Mouse (Mus musculus) embryonic facial prominence, embryonic 12.5 days (tissue): ENCODE data around the gene Mok. TPM values are rescaled to one million over a fixed set of nuclear protein-coding genes. Genes with fewer than 3 reads are reported as not detected.

Experiments used
- ATAC-seq: fragments of 200-750 bp; cut with Nextera tagmentation; 2 replicates; pipeline ENCODE4 v1.8.0; 2017; ENCODE audit not compliant: insufficient number of reproducible peaks, insufficient read depth, low FRiP score, low TSS enrichment
- H3K27ac ChIP-seq: fragments of 300-500 bp; sonication (generic); 2 replicates; pipeline ENCODE4 v1.5.1; 2016; ENCODE audit warnings: mild to moderate bottlenecking
- H3K27me3 ChIP-seq: fragments of 300-500 bp; sonication (generic); 2 replicates; pipeline ENCODE4 v1.6.1; 2016; ENCODE audit warnings: mild to moderate bottlenecking, moderate library complexity
- H3K36me3 ChIP-seq: fragments of 300-500 bp; sonication (generic); 2 replicates; pipeline ENCODE4 v1.6.1; 2016; ENCODE audit warnings: mild to moderate bottlenecking
- H3K4me1 ChIP-seq: fragments of 300-500 bp; sonication (generic); 2 replicates; pipeline ENCODE4 v1.6.1; 2016
- H3K4me2 ChIP-seq: fragments of 300-500 bp; sonication (generic); replicated peaks from 2 replicates; pipeline ENCODE4 v1.6.1; 2016; ENCODE audit warnings: mild to moderate bottlenecking, moderate library complexity
- H3K4me3 ChIP-seq: fragments of 300-500 bp; sonication (generic); 2 replicates; pipeline ENCODE4 v1.5.1; 2016; ENCODE audit warnings: mild to moderate bottlenecking
- H3K9ac ChIP-seq: fragments of 300-500 bp; sonication (generic); 2 replicates; pipeline ENCODE4 v1.6.1; 2016; ENCODE audit warnings: mild to moderate bottlenecking, moderate library complexity
- H3K9me3 ChIP-seq: fragments of 300-500 bp; sonication (generic); 2 replicates; pipeline ENCODE4 v1.6.1; 2016; ENCODE audit warnings: mild to moderate bottlenecking, moderate library complexity
- WGBS: fragments of 180-500 bp; shearing (Covaris S2); methylation state at CpG from one replicate; pipeline ENCODE4 v1.1.7; 2016; 5-methylcytosine and 5-hydroxymethylcytosine counted together
- polyA plus RNA-seq: library from polyadenylated mRNA; unstranded; fragments of >200 nt; fragmentation: Nextera tagmentation; extraction: Ambion mirVana; gene quantifications from 2 replicates; pipeline ENCODE4 v1.2.1, GENCODE M21; 2016

Mok gene
- polyA plus RNA-seq, 1 experiment from 2014 or later: 7.2 TPM

DNA sequence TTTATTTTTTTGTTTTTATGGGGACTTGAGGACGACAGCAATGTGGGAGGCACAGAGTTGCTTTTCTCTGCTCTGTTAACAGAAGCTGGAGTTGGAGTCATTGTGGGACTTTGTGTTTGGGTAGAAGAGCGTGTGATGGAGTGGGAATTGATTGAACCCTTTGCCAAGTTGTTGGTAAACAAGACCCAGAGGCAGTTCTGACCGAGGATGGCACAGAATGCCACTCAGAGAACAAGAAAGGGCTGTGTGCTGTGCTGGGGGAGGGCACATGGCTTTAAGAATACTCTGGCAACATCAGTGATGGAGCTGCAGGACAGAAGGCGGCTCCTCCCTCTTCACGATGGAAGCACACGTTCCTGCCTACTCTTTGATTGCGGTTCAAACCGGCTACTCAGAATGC lies 59.6 kb downstream of the Mok start:
- peaks cover 30% of the 10 kb centered on the region for H3K36me3 ChIP-seq

DNA sequence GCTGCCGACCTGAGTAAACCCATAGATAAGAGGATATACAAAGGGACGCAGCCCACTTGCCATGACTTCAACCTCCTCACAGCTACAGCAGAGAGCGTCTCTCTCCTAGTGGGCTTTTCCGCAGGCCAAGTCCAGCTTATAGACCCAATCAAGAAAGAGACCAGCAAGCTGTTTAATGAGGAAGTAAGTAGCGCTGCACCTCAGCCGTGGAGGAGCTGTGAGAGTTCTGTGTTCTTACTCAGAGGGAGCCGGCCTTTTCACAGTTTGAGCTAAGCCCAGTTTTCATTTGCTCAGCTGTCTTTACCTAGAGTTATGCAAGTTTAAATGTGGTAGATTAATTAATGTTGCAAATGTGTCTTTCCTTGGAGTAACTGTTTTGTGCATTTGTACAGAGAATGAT lies 61.4 kb downstream of the Mok start:
- Histone ChIP-seq H3K9me3 (no peaks in the 10 kb centered on the region), H3K4me3 (no peak overlapping the region), H3K27ac (no peak overlapping the region), H3K36me3 (peaks cover 22% of the 10 kb centered on the region), H3K4me2 (no peak overlapping the region), H3K9ac (no peak overlapping the region), H3K4me1 (peaks cover 11% of the 10 kb centered on the region), H3K27me3 (no peaks in the 10 kb centered on the region)
- 89% methylated on average over 7 of the region's 7 CpGs for WGBS
- ATAC-seq: no peak

More for the DNA sequence above, 59.6 kb downstream of the Mok start:
- H3K4me3 ChIP-seq: no peak overlapping the region
- H3K27ac ChIP-seq: no peak overlapping the region
- H3K27me3 ChIP-seq: no peaks in the 10 kb centered on the region
- ATAC-seq: no peak
- no peaks in the 10 kb centered on the region for H3K9me3 ChIP-seq
- H3K9ac ChIP-seq: no peak overlapping the region
- 85% methylated on average over 8 of the region's 8 CpGs for WGBS
- H3K4me1 ChIP-seq: peaks cover under 1% of the 10 kb centered on the region; the same call in 1 of the 2 replicates
- no peak overlapping the region for H3K4me2 ChIP-seq

DNA sequence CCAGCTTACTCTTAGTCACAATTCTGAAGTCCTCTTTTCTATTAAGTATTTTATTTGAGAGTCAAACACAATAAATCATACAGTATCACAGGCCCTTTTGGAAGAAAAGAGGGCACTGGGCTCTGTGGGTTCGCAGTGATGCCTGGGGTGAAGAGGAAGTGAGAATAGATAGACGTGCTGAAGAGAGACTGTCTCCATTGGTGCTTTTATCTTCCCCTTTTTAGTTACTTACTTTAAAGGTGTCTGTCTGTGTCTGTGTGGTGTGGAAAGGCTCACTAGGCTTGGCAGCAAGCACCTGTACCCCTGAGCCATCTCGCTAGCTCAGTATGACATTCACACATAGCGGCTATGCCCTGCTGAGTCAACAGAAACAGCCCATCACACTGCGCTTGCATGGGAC lies 62.9 kb downstream of the Mok start:
- 86% methylated on average over 5 of the region's 5 CpGs for WGBS
- Histone ChIP-seq H3K27me3 (no peaks in the 10 kb centered on the region), H3K9me3 (no peaks in the 10 kb centered on the region), H3K4me3 (no peak overlapping the region), H3K27ac (no peak overlapping the region), H3K36me3 (peaks cover 20% of the 10 kb centered on the region; the same call in 1 of the 2 replicates), H3K4me1 (peaks cover 11% of the 10 kb centered on the region), H3K4me2 (no peak overlapping the region), H3K9ac (no peak overlapping the region)
- no peak for ATAC-seq

DNA sequence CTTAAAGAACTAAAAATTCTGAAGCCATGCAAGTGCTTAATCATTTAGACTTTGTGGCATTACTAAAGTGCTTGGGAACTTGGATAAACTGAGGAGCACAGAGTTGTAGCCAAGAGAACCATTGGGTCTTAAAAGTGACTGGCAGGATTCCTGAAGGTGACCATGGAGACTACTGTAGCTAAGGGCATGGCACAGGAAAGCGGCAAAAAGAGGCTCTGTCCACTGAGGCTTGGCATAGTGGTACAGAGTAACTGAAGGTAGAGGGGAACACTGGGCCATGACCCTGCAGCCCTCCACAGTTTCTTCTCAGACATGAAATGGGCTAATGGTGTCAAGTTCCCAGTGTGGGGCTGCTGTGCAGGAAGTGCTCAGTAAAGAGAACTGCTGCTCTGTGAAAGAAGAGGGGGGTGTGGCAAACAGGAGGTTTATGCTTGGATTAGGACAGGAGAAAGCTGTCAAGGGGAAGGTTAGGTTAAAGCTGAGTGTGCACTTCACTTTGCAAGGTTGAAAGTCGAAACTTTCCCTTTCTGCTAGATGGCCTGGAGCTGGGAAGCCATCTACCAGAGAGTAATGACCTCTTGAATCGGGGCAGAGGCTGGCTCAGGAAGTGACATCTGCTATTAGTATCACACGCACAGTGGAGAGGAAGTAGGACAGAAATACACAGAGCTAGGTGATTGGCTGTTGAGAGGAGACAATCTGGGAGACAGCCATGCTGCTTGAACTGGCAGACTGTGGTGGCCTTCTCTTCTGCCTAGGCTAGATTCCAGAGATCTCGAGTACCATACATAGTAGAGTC lies 64.9 kb downstream of the Mok start:
- Histone ChIP-seq H3K27ac (no peak overlapping the region), H3K9me3 (no peaks in the 10 kb centered on the region), H3K4me3 (no peak overlapping the region), H3K4me2 (no peak overlapping the region), H3K9ac (no peak overlapping the region), H3K36me3 (peaks cover 6% of the 10 kb centered on the region; the same call in 1 of the 2 replicates), H3K27me3 (no peaks in the 10 kb centered on the region), H3K4me1 (peaks cover 11% of the 10 kb centered on the region)
- WGBS: 50% methylated on average over 5 of the region's 5 CpGs
- no peak for ATAC-seq

DNA sequence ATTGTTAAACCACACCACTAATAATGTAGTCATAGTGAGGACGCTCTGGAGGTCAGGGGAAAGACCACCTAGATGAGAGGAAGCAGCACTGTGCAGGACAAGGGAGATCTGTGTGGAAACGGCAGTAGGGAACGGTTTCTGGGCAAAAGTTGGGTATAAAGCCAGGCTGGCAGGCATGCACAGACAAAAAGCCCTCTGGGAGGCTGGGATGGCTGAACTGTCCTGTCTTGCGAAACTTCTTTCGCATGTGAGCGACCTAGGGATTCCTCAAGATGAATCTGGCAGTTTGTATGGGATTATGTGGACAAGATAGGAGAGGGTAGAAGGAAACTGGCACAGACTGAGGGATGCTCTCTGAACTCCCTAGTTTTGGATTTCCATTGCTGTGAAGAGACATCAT lies 68.8 kb downstream of the Mok start:
- no peak overlapping the region for H3K4me2 ChIP-seq
- H3K4me3 ChIP-seq: no peak overlapping the region
- no peak for ATAC-seq
- H3K9ac ChIP-seq: no peak overlapping the region
- H3K36me3 ChIP-seq: no peaks in the 10 kb centered on the region
- peaks cover 11% of the 10 kb centered on the region for H3K4me1 ChIP-seq
- H3K9me3 ChIP-seq: no peaks in the 10 kb centered on the region
- H3K27me3 ChIP-seq: no peaks in the 10 kb centered on the region
- WGBS: 92% methylated on average over 6 of the region's 6 CpGs
- H3K27ac ChIP-seq: no peak overlapping the region

DNA sequence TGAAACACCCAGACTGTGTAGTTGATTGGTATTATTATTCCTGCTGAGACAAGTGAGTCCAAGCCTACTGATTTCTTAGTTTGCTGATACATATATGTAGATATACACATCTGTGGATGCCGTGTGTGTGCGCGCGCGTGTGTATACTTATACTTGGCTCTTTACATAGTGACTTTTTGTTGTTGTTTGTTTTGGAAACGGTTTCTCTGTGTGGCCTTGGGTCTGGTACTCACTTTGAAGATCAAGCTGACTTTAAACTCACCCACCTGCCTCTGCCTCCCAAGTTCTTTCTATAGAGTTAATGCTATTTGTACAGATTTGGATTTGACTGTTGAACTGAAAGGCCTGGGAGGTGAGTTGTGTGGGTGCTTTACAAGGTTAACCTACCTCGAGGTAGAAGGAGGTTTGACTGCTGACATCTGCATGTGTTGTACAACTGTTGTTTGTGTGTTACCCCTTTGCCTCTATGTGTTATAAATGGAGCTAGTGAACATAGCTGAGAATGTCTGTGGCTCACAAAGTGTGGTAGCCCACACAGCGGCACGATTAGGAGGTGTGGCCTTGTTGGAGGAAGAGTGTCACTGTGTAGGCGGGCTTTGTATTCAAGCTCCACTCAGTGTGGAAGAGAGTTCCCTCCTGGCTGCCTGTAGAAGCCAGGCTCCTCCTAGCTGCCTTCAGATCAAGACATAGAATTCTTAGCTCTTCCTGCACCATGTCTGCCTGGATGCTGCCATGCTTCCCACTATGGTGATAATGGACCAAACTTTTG lies 70.1 kb downstream of the Mok start:
- 93% methylated on average over 10 of the region's 10 CpGs for WGBS
- H3K9me3 ChIP-seq: no peaks in the 10 kb centered on the region
- no peak overlapping the region for H3K9ac ChIP-seq
- no peak overlapping the region for H3K4me2 ChIP-seq
- no peaks in the 10 kb centered on the region for H3K36me3 ChIP-seq
- no peak overlapping the region for H3K4me3 ChIP-seq
- H3K4me1 ChIP-seq: peaks cover 5% of the 10 kb centered on the region
- H3K27ac ChIP-seq: no peak overlapping the region
- ATAC-seq: no peak
- H3K27me3 ChIP-seq: no peaks in the 10 kb centered on the region

DNA sequence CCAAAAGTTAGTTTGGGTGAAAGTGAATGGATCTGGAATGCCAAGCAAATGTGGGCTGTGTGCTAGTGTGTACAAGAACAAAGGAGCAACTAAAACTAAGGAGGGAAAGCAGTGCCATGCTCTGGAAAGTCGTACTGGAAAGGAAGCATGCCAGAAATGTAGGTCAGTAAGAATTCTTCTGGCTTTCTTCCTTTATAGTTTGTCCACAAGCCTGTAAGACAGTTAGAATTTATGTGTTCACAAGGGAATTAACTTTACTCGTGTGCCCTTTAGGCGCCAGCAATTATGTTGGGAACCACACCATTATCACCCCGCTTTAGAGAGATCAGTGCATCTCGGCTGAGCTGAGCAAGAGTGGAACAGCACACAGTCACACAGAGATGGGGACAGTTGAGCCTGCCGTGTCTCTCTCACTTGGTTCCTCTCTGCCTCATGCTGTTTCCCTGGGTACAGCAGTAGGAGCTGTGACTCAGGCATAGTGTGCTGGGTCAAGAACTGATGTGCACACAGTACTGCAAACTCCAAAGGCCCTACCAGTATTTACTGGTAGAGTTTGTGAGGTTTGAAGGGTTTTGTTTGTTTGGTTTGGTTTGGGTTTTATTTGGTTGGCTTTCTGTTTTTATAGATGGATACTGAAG lies 71.0 kb downstream of the Mok start:
- no peak overlapping the region for H3K4me2 ChIP-seq
- 77% methylated on average over 6 of the region's 6 CpGs for WGBS

DNA sequence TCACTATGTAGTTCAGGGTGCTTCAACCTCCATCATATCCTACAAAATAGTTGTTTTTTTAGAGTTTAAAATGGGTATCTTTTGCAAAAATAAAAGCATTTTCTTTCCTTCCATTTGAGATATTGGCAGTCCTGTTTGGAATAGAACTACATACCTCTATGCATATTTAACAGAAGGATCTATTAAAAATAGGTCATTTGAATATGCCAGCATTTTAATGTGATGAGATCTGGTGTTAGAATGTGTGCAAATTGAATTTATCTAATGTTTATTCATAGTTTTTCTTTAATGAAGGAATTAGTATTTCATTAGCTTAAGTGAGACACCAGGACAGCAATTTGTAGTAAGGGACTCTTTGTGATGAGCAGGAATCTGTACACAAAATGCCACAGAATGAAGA lies 72.2 kb downstream of the Mok start:
- no peak overlapping the region for H3K27ac ChIP-seq
- ATAC-seq: no peak

More for the DNA sequence above, 71.0 kb downstream of the Mok start:
- no peak for ATAC-seq
- H3K27ac ChIP-seq: 0 out of 2 replicates have a peak overlapping the region, but pooled peaks have one; percentile 41
- no peak overlapping the region for H3K4me3 ChIP-seq
- no peaks in the 10 kb centered on the region for H3K4me1 ChIP-seq
- H3K27me3 ChIP-seq: no peaks in the 10 kb centered on the region
- no peak overlapping the region for H3K9ac ChIP-seq
- no peaks in the 10 kb centered on the region for H3K36me3 ChIP-seq
- H3K9me3 ChIP-seq: no peaks in the 10 kb centered on the region

DNA sequence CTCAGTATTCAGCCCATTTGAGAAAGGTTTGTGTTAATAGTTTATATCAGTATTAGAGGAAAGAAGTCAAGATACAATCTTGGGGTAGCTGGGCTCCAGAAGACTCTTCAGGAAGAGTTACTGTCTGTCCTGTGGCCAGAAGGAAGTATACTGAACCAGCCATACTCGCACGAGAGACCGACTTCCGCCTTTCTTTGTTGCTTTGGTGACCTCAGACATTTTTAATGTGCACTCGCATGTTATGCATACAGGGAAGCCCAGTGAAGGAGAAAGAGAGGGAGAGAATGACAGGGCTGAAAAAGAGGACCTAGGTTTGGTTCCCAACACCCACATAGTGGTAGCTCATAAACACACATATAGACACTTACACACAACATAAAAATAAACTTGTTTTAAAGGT lies 76.2 kb downstream of the Mok start:
- WGBS: 89% methylated on average over 5 of the region's 5 CpGs
- ATAC-seq: no peak
- Histone ChIP-seq H3K4me2 (no peak overlapping the region), H3K9me3 (no peaks in the 10 kb centered on the region), H3K9ac (no peak overlapping the region), H3K4me3 (no peak overlapping the region), H3K27ac (no peak overlapping the region), H3K27me3 (no peaks in the 10 kb centered on the region), H3K36me3 (no peaks in the 10 kb centered on the region), H3K4me1 (no peaks in the 10 kb centered on the region)

More for the DNA sequence above, 72.2 kb downstream of the Mok start:
- H3K9me3 ChIP-seq: no peaks in the 10 kb centered on the region
- H3K9ac ChIP-seq: no peak overlapping the region
- no peaks in the 10 kb centered on the region for H3K27me3 ChIP-seq
- no peak overlapping the region for H3K4me3 ChIP-seq
- H3K4me1 ChIP-seq: no peaks in the 10 kb centered on the region
- no peaks in the 10 kb centered on the region for H3K36me3 ChIP-seq
- no peak overlapping the region for H3K4me2 ChIP-seq

DNA sequence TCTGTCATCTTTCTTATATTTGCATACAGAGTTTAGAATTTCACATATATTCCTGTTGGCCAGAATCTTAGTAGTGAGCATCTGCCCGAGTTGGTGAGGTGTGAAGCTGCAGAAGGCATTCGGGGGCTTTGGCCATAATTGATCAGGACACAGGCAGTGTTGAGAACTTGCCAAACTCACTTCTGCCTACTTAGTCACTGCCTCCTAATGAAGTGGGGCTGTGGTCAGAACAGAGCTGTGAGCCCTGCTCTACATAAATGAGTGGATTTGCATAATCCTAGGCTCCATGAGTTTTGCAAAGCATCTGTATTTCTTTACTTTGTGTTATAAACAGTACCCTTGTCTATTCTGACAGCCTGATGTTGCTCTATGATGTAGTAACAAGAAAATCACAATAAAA lies 78.4 kb downstream of the Mok start:
- ATAC-seq: no peak
- Histone ChIP-seq H3K4me2 (no peak overlapping the region), H3K27me3 (no peaks in the 10 kb centered on the region), H3K36me3 (no peaks in the 10 kb centered on the region), H3K4me3 (no peak overlapping the region), H3K9ac (no peak overlapping the region), H3K4me1 (no peaks in the 10 kb centered on the region), H3K9me3 (no peaks in the 10 kb centered on the region), H3K27ac (no peak overlapping the region)
- WGBS: 79% methylated on average over 2 of the region's 2 CpGs

DNA sequence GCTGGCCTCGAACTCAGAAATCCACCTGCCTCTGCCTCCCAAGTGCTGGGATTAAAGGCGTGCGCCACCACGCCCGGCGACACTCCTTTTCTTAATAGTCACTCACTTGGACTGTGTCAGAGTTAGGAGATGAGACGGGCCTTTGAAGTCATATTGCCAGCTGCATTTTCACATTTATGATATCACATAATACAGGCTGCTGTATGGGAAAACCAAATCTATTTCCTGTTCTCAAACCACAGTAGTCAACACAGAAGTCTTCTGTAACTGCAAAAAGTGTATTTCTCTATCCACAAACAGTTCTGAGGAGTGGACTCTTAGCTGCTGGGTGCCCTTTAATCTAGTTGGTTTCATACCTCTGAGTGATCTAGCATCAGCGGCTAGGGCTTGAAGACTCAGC lies 81.8 kb downstream of the Mok start:
- Histone ChIP-seq H3K4me1 (no peaks in the 10 kb centered on the region), H3K27ac (no peak overlapping the region), H3K27me3 (no peaks in the 10 kb centered on the region), H3K9ac (no peak overlapping the region), H3K4me3 (no peak overlapping the region), H3K9me3 (no peaks in the 10 kb centered on the region), H3K36me3 (peaks cover 13% of the 10 kb centered on the region), H3K4me2 (no peak overlapping the region)
- no peak for ATAC-seq
- 95% methylated on average over 8 of the region's 8 CpGs for WGBS
